Mouse (Mus musculus) heart, postnatal 0 days (tissue): ENCODE data around the gene Pde4dip. TPM values are rescaled to one million over a fixed set of nuclear protein-coding genes. Genes with fewer than 3 reads are reported as not detected.

ENCODE experiments used
- ATAC-seq: fragments of 200-750 bp; cut with Nextera tagmentation; 2 replicates; pipeline ENCODE4 v1.8.0; 2017; ENCODE audit warnings: low read depth, moderate number of reproducible peaks, moderate library complexity; ENCODE audit not compliant: insufficient read depth
- DNase-seq: peaks from one replicate; pipeline ENCODE4 v3.0.0-alpha.2; 2016; ENCODE audit warnings: low spot score
- H3K27ac ChIP-seq: fragments of 300-500 bp; sonication (generic); 2 replicates; pipeline ENCODE4 v1.5.1; 2014; ENCODE audit warnings: low read depth, mild to moderate bottlenecking
- H3K27me3 ChIP-seq: fragments of 300-500 bp; sonication (generic); 2 replicates; pipeline ENCODE4 v1.6.1; 2014; ENCODE audit warnings: low read length, mixed read lengths; ENCODE audit not compliant: control insufficient read depth, insufficient read depth
- H3K36me3 ChIP-seq: fragments of 300-500 bp; sonication (generic); replicated peaks from 2 replicates; pipeline ENCODE4 v1.6.1; 2014; ENCODE audit warnings: low read length, mixed read lengths; ENCODE audit not compliant: control insufficient read depth, insufficient read depth
- H3K4me1 ChIP-seq: fragments of 300-500 bp; sonication (generic); 2 replicates; pipeline ENCODE4 v1.6.1; 2014; ENCODE audit warnings: antibody characterized with exemption; ENCODE audit not compliant: control insufficient read depth, insufficient read depth
- H3K4me2 ChIP-seq: fragments of 300-500 bp; sonication (generic); 2 replicates; pipeline ENCODE4 v1.6.1; 2014; ENCODE audit warnings: low read depth, mild to moderate bottlenecking, low read length, moderate library complexity
- H3K4me3 ChIP-seq: fragments of 300-500 bp; sonication (generic); 2 replicates; pipeline ENCODE4 v1.5.1; 2014; ENCODE audit warnings: low read depth, low read length
- H3K9ac ChIP-seq: fragments of 300-500 bp; sonication (generic); replicated peaks from 2 replicates; pipeline ENCODE4 v1.6.1; 2014; ENCODE audit warnings: low read depth, low read length, mixed read lengths
- H3K9me3 ChIP-seq: fragments of 300-500 bp; sonication (generic); replicated peaks from 2 replicates; pipeline ENCODE4 v1.6.1; 2016; ENCODE audit warnings: low read length; ENCODE audit not compliant: control insufficient read depth
- CTCF ChIP-seq: IDR thresholded peaks from 2 replicates; pipeline ENCODE4 v1.5.1; 2016; ENCODE audit warnings: antibody characterized with exemption, control low read depth, low read depth
- EP300 ChIP-seq: IDR thresholded peaks from 2 replicates; pipeline ENCODE4 v1.6.1; 2016; ENCODE audit warnings: antibody characterized with exemption, low read depth
- WGBS: fragments of 180-500 bp; shearing (Covaris S2); extraction: QIAGEN DNeasy Blood & Tissue Kit; methylation state at CpG from one replicate; pipeline ENCODE4 v1.1.7; 2014; 5-methylcytosine and 5-hydroxymethylcytosine counted together
- polyA plus RNA-seq: library from polyadenylated mRNA; unstranded; fragments of >200 nt; fragmentation: Nextera tagmentation; extraction: Ambion mirVana; gene quantifications from 2 replicates; pipeline ENCODE4 v1.2.1, GENCODE M21; 2015
- total RNA-seq: library from RNA; depleted of rRNA; stranded (reverse); fragments of >200 nt; gene quantifications from 2 replicates; pipeline ENCODE4 v1.2.3, GENCODE M21; 2014; ENCODE audit warnings: low replicate concordance

Gene Pde4dip
- total and polyA plus RNA-seq, 2 experiments from 2014 or later = 126 to 498 TPM

DNA sequence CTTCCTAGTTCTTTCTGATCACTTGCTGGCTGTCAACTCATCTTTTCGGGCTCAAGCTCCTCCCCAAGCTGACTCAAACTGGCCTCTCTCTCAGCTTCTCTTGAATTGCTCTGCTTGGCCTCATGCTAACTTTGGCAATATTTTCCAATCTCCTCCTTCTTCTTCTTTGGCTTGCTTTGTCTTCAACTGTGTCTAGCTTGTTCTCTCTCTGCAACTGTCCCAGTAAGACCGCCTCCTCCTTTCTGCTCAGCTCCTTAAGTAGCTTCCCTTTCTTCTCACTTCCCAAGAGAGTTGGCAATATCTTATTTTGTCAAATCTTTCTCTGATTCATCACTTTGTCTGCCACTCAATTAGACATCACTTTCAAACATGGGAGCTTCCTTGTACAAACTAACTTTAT is 36.7 kb downstream of the Pde4dip start:
- 84% methylated on average over 2 of the region's 2 CpGs for WGBS
- H3K4me3 ChIP-seq = no peak overlapping the region
- H3K9ac ChIP-seq = no peak overlapping the region
- H3K9me3 ChIP-seq = no peaks in the 10 kb centered on the region
- ATAC-seq = no peak
- no peaks in the 10 kb centered on the region for H3K4me1 ChIP-seq
- H3K36me3 ChIP-seq = no peaks in the 10 kb centered on the region
- TF ChIP-seq EP300 (no peak), CTCF (no peak)
- H3K4me2 ChIP-seq = no peak overlapping the region
- no peak for DNase-seq
- H3K27me3 ChIP-seq = no peaks in the 10 kb centered on the region
- no peak overlapping the region for H3K27ac ChIP-seq

DNA sequence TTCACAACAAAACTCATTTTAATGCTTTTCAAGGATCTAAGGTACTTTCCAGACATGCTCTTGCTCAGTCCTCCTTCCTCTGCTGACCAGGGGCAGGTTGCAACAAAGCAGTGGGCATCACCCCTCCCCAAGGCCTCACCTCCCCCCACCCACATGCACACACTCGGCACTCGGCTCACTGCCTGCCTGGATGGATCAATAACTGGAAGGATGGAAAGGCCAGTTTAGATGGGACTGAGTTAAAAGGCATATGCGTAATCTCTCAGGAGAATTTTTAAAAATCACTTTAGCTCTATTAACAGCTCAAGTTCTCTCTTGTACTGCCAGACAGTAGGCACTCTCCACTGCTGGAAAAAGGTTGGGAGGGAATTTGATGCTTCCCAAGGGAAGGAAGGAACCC is 40.9 kb downstream of the Pde4dip start:
- 76% methylated on average over 3 of the region's 3 CpGs for WGBS

DNA sequence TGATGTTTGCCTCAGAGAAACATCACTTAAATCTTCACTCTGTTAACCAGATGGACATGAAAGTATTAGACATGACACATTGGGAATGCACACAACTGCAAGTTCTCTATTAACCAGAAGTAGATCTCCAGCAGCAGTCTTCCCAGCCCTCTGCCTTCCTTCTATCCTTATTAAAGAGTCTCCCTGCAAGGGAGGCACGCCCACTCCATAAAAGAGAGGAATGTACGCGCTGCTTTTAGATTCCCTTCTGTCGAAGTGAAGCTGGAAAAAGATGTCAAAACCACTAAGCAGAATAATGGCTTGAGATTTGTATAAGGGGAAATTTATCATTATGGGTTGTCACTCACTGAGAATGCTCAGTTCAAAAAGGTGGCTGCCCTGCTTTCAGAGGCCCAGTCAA is 42.1 kb downstream of the Pde4dip start:
- DNase-seq (no peak), ATAC-seq (no peak)
- Histone ChIP-seq H3K4me3 (no peak overlapping the region), H3K4me2 (no peak overlapping the region), H3K9ac (no peak overlapping the region), H3K27ac (no peak overlapping the region), H3K36me3 (peaks cover 7% of the 10 kb centered on the region; the same call in 1 of the 2 replicates), H3K4me1 (no peaks in the 10 kb centered on the region), H3K9me3 (no peaks in the 10 kb centered on the region), H3K27me3 (no peaks in the 10 kb centered on the region)
- 74% methylated on average over 4 of the region's 4 CpGs for WGBS
- TF ChIP-seq CTCF = no peak
- TF ChIP-seq EP300 = no peak

More for the DNA sequence above, 40.9 kb downstream of the Pde4dip start:
- Histone ChIP-seq H3K9ac (no peak overlapping the region), H3K4me3 (no peak overlapping the region), H3K4me2 (no peak overlapping the region), H3K4me1 (no peaks in the 10 kb centered on the region), H3K9me3 (no peaks in the 10 kb centered on the region), H3K36me3 (no peaks in the 10 kb centered on the region), H3K27me3 (no peaks in the 10 kb centered on the region), H3K27ac (no peak overlapping the region)
- TF ChIP-seq EP300 (no peak), CTCF (no peak)
- ATAC-seq = no peak
- DNase-seq = no peak

DNA sequence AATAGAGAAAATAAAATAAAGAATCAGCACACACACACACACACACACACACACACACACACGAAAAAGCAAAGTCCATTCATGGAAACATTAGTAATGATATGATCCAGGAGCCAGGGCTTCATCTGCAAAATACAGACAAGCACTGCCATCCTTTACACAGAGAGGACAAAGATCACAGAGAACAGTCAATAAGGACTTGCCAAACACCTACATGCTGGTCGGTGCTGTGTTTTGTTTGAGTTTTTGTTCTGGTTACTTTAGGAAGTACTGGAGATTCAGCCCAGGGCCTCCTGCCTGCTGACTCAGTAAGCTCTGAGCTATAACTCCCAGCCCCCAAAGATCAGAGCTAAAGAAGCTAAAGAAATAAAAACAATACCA is 43.7 kb downstream of the Pde4dip start:
- Histone ChIP-seq H3K4me2 (no peak overlapping the region), H3K4me1 (no peaks in the 10 kb centered on the region), H3K36me3 (peaks cover 9% of the 10 kb centered on the region; the same call in 1 of the 2 replicates), H3K27me3 (no peaks in the 10 kb centered on the region), H3K9me3 (no peaks in the 10 kb centered on the region), H3K27ac (no peak overlapping the region), H3K9ac (no peak overlapping the region), H3K4me3 (no peak overlapping the region)
- DNase-seq (no peak), ATAC-seq (no peak)
- TF ChIP-seq CTCF (no peak), EP300 (no peak)
- WGBS = 56% methylated on average over 2 of the region's 2 CpGs

DNA sequence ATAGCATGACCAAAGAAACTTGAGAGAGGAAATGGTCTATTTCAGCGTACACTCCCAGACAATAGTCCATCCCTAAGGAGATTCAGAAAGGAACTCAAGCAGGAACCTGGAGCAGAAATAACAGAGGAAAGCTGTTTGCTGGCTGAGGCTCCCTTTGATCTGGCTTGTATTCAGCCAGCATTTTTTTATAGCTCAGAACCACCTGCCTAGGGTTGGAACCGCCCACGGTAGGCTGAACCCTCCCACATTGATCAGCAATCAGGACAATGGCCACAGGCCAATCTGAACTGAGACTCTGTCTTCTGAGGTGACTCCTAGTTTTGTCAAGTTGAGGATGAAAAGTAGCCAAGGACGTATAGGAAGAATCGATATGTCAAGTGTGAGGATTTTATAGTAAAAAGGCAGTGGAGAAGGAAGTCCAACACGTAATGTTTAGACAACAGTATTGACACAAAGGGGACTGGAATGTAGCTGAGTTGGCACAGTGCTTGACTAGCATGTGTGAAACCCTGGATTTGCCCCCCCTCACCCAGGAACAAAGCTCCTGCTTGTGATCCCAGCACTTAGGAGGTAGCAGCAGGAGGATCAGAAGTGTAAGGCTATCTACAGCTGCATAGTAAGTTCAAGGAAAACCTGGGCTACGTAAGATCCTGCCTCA is 44.2 kb downstream of the Pde4dip start:
- no peaks in the 10 kb centered on the region for H3K4me1 ChIP-seq
- no peaks in the 10 kb centered on the region for H3K27me3 ChIP-seq
- 83% methylated on average over 7 of the region's 7 CpGs for WGBS
- H3K36me3 ChIP-seq = peaks cover 9% of the 10 kb centered on the region; the same call in 1 of the 2 replicates
- H3K4me2 ChIP-seq = no peak overlapping the region
- H3K9ac ChIP-seq = no peak overlapping the region
- no peak overlapping the region for H3K27ac ChIP-seq
- TF ChIP-seq EP300 (no peak), CTCF (no peak)
- H3K9me3 ChIP-seq = no peaks in the 10 kb centered on the region
- ATAC-seq (no peak), DNase-seq (no peak)
- H3K4me3 ChIP-seq = no peak overlapping the region

DNA sequence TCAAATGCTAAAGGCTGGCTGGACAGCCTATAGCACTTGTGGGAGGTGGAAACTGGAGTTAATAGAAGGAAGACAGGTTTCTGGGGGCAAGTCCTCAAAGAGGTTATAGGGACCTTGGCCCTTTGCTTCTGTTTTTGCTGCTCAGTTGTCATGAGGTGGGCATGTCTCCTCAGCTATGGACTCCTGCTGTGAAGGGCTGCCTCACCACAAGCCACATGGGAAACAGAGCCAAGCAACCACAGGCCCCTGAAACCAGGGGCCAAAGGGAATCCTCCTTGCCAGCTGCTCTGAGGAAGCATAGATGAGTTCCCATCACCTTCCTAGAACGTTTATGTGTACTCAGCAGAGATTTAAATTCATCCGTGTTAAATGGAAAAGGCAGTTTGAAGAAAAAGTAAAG is 45.9 kb downstream of the Pde4dip start:
- WGBS = 60% methylated on average over 2 of the region's 2 CpGs
- Histone ChIP-seq H3K9me3 (no peaks in the 10 kb centered on the region), H3K9ac (no peak overlapping the region), H3K27me3 (no peaks in the 10 kb centered on the region), H3K4me1 (no peaks in the 10 kb centered on the region), H3K4me3 (no peak overlapping the region), H3K4me2 (no peak overlapping the region), H3K36me3 (peaks cover 13% of the 10 kb centered on the region), H3K27ac (no peak overlapping the region)
- no peak for DNase-seq
- TF ChIP-seq CTCF (no peak), EP300 (no peak)
- ATAC-seq = no peak
